Mouse (Mus musculus): ENCODE measurements at regions not wholly inside any gene's neighbourhood (a gene's known extent, or its start where the extent isn't known, plus 50 kb on each side); places are given as distances from the start of the nearest gene placed in this dataset.

- no peak for ATAC-seq (ENCODE audit: insufficient number of reproducible peaks, low FRiP score, low TSS enrichment)
These were observed 171.4 kb downstream of the Irx2 start for GRCm38 (mm10) chr13:72800021-72800420.

- ATAC-seq (ENCODE audit: insufficient number of reproducible peaks, low FRiP score, low TSS enrichment), result no peak
These were observed 171.9 kb downstream of the Irx2 start for GRCm38 (mm10) chr13:72800546-72800945.

- no peak for ATAC-seq (ENCODE audit: insufficient number of reproducible peaks, low FRiP score, low TSS enrichment)
These were observed 174.8 kb downstream of the Irx2 start for GRCm38 (mm10) chr13:72803374-72803773.

GRCm38 (mm10) chr13:72809226-72809625, 180.6 kb downstream of the Irx2 start:
- no peak for ATAC-seq (ENCODE audit: insufficient number of reproducible peaks, low FRiP score, low TSS enrichment)

- no peak for ATAC-seq (ENCODE audit: insufficient number of reproducible peaks, low FRiP score, low TSS enrichment)
These were observed 182.0 kb downstream of the Irx2 start for GRCm38 (mm10) chr13:72810626-72811025.

GRCm38 (mm10) chr13:72814616-72815015, 186.0 kb downstream of the Irx2 start:
- no peak for ATAC-seq (ENCODE audit: insufficient number of reproducible peaks, low FRiP score, low TSS enrichment)

- no peak for ATAC-seq (ENCODE audit: insufficient number of reproducible peaks, low FRiP score, low TSS enrichment)
These were observed 186.8 kb downstream of the Irx2 start for GRCm38 (mm10) chr13:72815236-72815932.

- ATAC-seq (ENCODE audit: insufficient number of reproducible peaks, low FRiP score, low TSS enrichment), result no peak
These were observed 187.4 kb downstream of the Irx2 start for GRCm38 (mm10) chr13:72815933-72816553.

GRCm38 (mm10) chr13:72816856-72817255, 188.2 kb downstream of the Irx2 start:
- no peak for ATAC-seq (ENCODE audit: insufficient number of reproducible peaks, low FRiP score, low TSS enrichment)

GRCm38 (mm10) chr13:72817521-72817920, 188.9 kb downstream of the Irx2 start:
- no peak for ATAC-seq (ENCODE audit: insufficient number of reproducible peaks, low FRiP score, low TSS enrichment)

GRCm38 (mm10) chr13:72817930-72818329, 189.3 kb downstream of the Irx2 start:
- no peak for ATAC-seq (ENCODE audit: insufficient number of reproducible peaks, low FRiP score, low TSS enrichment)

GRCm38 (mm10) chr13:72826613-72827012, 198.0 kb downstream of the Irx2 start:
- ATAC-seq (ENCODE audit: insufficient number of reproducible peaks, low FRiP score, low TSS enrichment), result no peak

- no peak for ATAC-seq (ENCODE audit: insufficient number of reproducible peaks, low FRiP score, low TSS enrichment)
These were observed 200.7 kb downstream of the Irx2 start for GRCm38 (mm10) chr13:72829331-72829730.

- no peak for ATAC-seq (ENCODE audit: insufficient number of reproducible peaks, low FRiP score, low TSS enrichment)
These were observed 204.7 kb downstream of the Irx2 start for GRCm38 (mm10) chr13:72833326-72833725.

- no peak for ATAC-seq (ENCODE audit: insufficient number of reproducible peaks, low FRiP score, low TSS enrichment)
These were observed 208.4 kb downstream of the Irx2 start for GRCm38 (mm10) chr13:72837016-72837415.

- no peak for ATAC-seq (ENCODE audit: insufficient number of reproducible peaks, low FRiP score, low TSS enrichment)
These were observed 219.5 kb downstream of the Irx2 start for GRCm38 (mm10) chr13:72848097-72848496.

GRCm38 (mm10) chr13:72849841-72850240, 221.2 kb downstream of the Irx2 start:
- ATAC-seq (ENCODE audit: insufficient number of reproducible peaks, low FRiP score, low TSS enrichment), result no peak

- no peak for ATAC-seq (ENCODE audit: insufficient number of reproducible peaks, low FRiP score, low TSS enrichment)
These were observed 224.3 kb downstream of the Irx2 start for GRCm38 (mm10) chr13:72852896-72853295.

GRCm38 (mm10) chr13:72875921-72876320, 247.3 kb downstream of the Irx2 start:
- ATAC-seq (ENCODE audit: insufficient number of reproducible peaks, low FRiP score, low TSS enrichment), result no peak

GRCm38 (mm10) chr13:72894982-72895381, 266.4 kb downstream of the Irx2 start:
- no peak for ATAC-seq (ENCODE audit: insufficient number of reproducible peaks, low FRiP score, low TSS enrichment)

- ATAC-seq (ENCODE audit: insufficient number of reproducible peaks, low FRiP score, low TSS enrichment), result no peak
These were observed 274.0 kb downstream of the Irx2 start for GRCm38 (mm10) chr13:72902576-72902975.

- no peak for ATAC-seq (ENCODE audit: insufficient number of reproducible peaks, low FRiP score, low TSS enrichment)
These were observed 290.3 kb downstream of the Irx2 start for GRCm38 (mm10) chr13:72918895-72919294.

All from cerebellum, adult (tissue).